Mouse (Mus musculus) lung, adult 2 months (tissue): ENCODE data around the gene Cabp4.

Experiments
- CTCF ChIP-seq: fragments of 200-500 bp; IDR thresholded peaks from 2 replicates; pipeline ENCODE4 v1.5.1; 2011; ENCODE audit warnings: mild to moderate bottlenecking, low read length, control low read depth; ENCODE audit not compliant: insufficient read depth
- POLR2A ChIP-seq: fragments of 200-500 bp; IDR thresholded peaks from 2 replicates; pipeline ENCODE4 v1.6.1; 2011; ENCODE audit warnings: low read depth, mild to moderate bottlenecking, control low read depth, low read length, borderline replicate concordance; ENCODE audit errors: extremely low read depth

- TF ChIP-seq CTCF (no peak), POLR2A (no peak)
Measured at GRCm38 (mm10) chr19:4124432-4124831, 19.4 kb downstream of the Cabp4 start.
